In genomic region chr1:137279981-137280380, GRCm38 (mm10) we compare ENCODE assay signal across 26 mouse cellular contexts.
DNase-seq lines count a peak whose midpoint lies in the region; ATAC-seq and TF ChIP-seq lines count a peak whose summit lies in the region.
"Had no signal": no experiment of that assay in that cellular context is flagged by ENCODE, and none has a peak within 500 bp of the region (broad histone marks: within the 10 kb centered on the region; RNA-seq: fewer than 3 reads in every experiment).

No protein-coding gene starts in this region.

- WGBS in kidney, embryonic 15.5 days: 89% methylated on average over 2 of the region's 2 CpGs
- 49% methylated on average over 2 of the region's 2 CpGs for WGBS in lung, postnatal 0 days
- WGBS in stomach, embryonic 15.5 days: 71% methylated on average over 2 of the region's 2 CpGs
- 93% methylated on average over 2 of the region's 2 CpGs for WGBS in forebrain, embryonic 16.5 days

- no peaks in the 10 kb centered on the region for H3K9me3 ChIP-seq in kidney, embryonic 15.5 days (replicated peaks)
- H3K9me3 ChIP-seq in lung, postnatal 0 days (ENCODE audit: low read length): no peaks in the 10 kb centered on the region
- H3K9me3 ChIP-seq in stomach, embryonic 15.5 days: no peaks in the 10 kb centered on the region
- no peaks in the 10 kb centered on the region for H3K9me3 ChIP-seq in forebrain, embryonic 16.5 days (ENCODE audit: control insufficient read depth, low read length)
- H3K9me3 ChIP-seq: forebrain, embryonic 13.5 days; heart, embryonic 13.5 days had no signal

- no peaks in the 10 kb centered on the region for H3K27me3 ChIP-seq in kidney, embryonic 15.5 days
- no peaks in the 10 kb centered on the region for H3K27me3 ChIP-seq in lung, postnatal 0 days (replicated peaks; ENCODE audit: insufficient read depth, low read length)
- H3K27me3 ChIP-seq in stomach, embryonic 15.5 days (replicated peaks): no peaks in the 10 kb centered on the region
- H3K27me3 ChIP-seq in forebrain, embryonic 16.5 days (replicated peaks; ENCODE audit: control insufficient read depth, insufficient read depth, low read length): no peaks in the 10 kb centered on the region
- H3K27me3 ChIP-seq: CH12.LX; forebrain, embryonic 13.5 days; heart, embryonic 13.5 days had no signal

- 0 out of 2 replicates have a peak overlapping the region, but pooled peaks have one; percentile 22 for H3K27ac ChIP-seq in kidney, embryonic 15.5 days
- H3K27ac ChIP-seq in lung, postnatal 0 days (ENCODE audit: low read length): no peak overlapping the region
- H3K27ac ChIP-seq in stomach, embryonic 15.5 days: no peak overlapping the region
- H3K27ac ChIP-seq in forebrain, embryonic 16.5 days (ENCODE audit: low read length): no peak overlapping the region
- H3K27ac ChIP-seq: forebrain, embryonic 10.5 days; forebrain, embryonic 13.5 days; gastrocnemius, adult 2 months; heart, embryonic 13.5 days; hindbrain, embryonic 14.5 days; hindbrain, postnatal 0 days had no signal

- no peaks in the 10 kb centered on the region for H3K36me3 ChIP-seq in kidney, embryonic 15.5 days
- H3K36me3 ChIP-seq in lung, postnatal 0 days (ENCODE audit: insufficient read depth, low read length): no peaks in the 10 kb centered on the region
- H3K36me3 ChIP-seq in stomach, embryonic 15.5 days: no peaks in the 10 kb centered on the region
- no peaks in the 10 kb centered on the region for H3K36me3 ChIP-seq in forebrain, embryonic 16.5 days (ENCODE audit: control insufficient read depth, insufficient read depth)
- H3K36me3 ChIP-seq: forebrain, embryonic 10.5 days; G1E; heart, embryonic 13.5 days had no signal

- no peak for TF ChIP-seq EP300 in lung, postnatal 0 days (IDR thresholded peaks at IDR 0.05)

- no peak for ATAC-seq in kidney, embryonic 15.5 days (replicated peaks; ENCODE audit: low FRiP score)
- ATAC-seq in lung, postnatal 0 days: peak; percentile 50
- ATAC-seq in stomach, embryonic 15.5 days (ENCODE audit: insufficient read depth, low FRiP score, low read depth): peak; percentile 56; the same call in 1 of the 2 replicates
- no peak for ATAC-seq in forebrain, embryonic 16.5 days
- ATAC-seq: forebrain, embryonic 13.5 days; forebrain, postnatal 0 days; hindbrain, postnatal 0 days; Patski had no signal

- H3K4me2 ChIP-seq in kidney, embryonic 15.5 days: no peak overlapping the region
- no peak overlapping the region for H3K4me2 ChIP-seq in lung, postnatal 0 days (replicated peaks; ENCODE audit: low read depth, low read length)
- H3K4me2 ChIP-seq in stomach, embryonic 15.5 days: no peak overlapping the region
- H3K4me2 ChIP-seq in forebrain, embryonic 16.5 days (ENCODE audit: low read length): no peak overlapping the region
- H3K4me2 ChIP-seq: forebrain, embryonic 13.5 days; heart, embryonic 13.5 days; hindbrain, embryonic 14.5 days had no signal

- H3K9ac ChIP-seq in kidney, embryonic 15.5 days: no peak overlapping the region
- H3K9ac ChIP-seq in lung, postnatal 0 days (replicated peaks; ENCODE audit: low read depth): no peak overlapping the region
- no peak overlapping the region for H3K9ac ChIP-seq in stomach, embryonic 15.5 days
- no peak overlapping the region for H3K9ac ChIP-seq in forebrain, embryonic 16.5 days (replicated peaks; ENCODE audit: low read depth, low read length)
- H3K9ac ChIP-seq: forebrain, embryonic 13.5 days; forebrain, postnatal 0 days; heart, embryonic 13.5 days; hindbrain, embryonic 14.5 days had no signal

- DNase-seq in kidney, postnatal 25 days: no peak
- no peak for DNase-seq in lung, postnatal 0 days (ENCODE audit: low spot score)
- DNase-seq in lung, postnatal 4 days: no peak
- DNase-seq: adrenal gland, postnatal 10 days; adrenal gland, postnatal 36 days; B cell, adult 2 months; cerebellum, adult 18-20 months; cerebellum, adult 9-10 months; cerebellum, postnatal 14 days; forebrain, postnatal 0 days; gastrocnemius, adult 2 months; gastrocnemius, postnatal 14 days; heart, adult 18-20 months; heart, postnatal 14 days; heart, postnatal 4 days had no signal

- H3K4me3 ChIP-seq in kidney, embryonic 15.5 days (replicated peaks): no peak overlapping the region
- H3K4me3 ChIP-seq in lung, postnatal 0 days (ENCODE audit: low read depth, low read length): no peak overlapping the region
- H3K4me3 ChIP-seq in stomach, embryonic 15.5 days (replicated peaks): no peak overlapping the region
- no peak overlapping the region for H3K4me3 ChIP-seq in forebrain, embryonic 16.5 days (replicated peaks; ENCODE audit: low read length)
- H3K4me3 ChIP-seq: forebrain, embryonic 10.5 days; forebrain, embryonic 13.5 days; gastrocnemius, adult 2 months; heart, embryonic 13.5 days had no signal

- H3K4me1 ChIP-seq in kidney, embryonic 15.5 days: no peaks in the 10 kb centered on the region
- H3K4me1 ChIP-seq in lung, postnatal 0 days (ENCODE audit: insufficient read depth, low read depth, low read length): no peaks in the 10 kb centered on the region; the same call in 1 of the 2 replicates
- H3K4me1 ChIP-seq in stomach, embryonic 15.5 days: no peaks in the 10 kb centered on the region
- H3K4me1 ChIP-seq in forebrain, embryonic 16.5 days (replicated peaks; ENCODE audit: control insufficient read depth, insufficient read depth, low read length): no peaks in the 10 kb centered on the region
- H3K4me1 ChIP-seq: forebrain, embryonic 13.5 days had no signal

- TF ChIP-seq CTCF in lung, postnatal 0 days (IDR thresholded peaks at IDR 0.05): no peak

Comparison
In these comparisons a context has a peak if more than half of its experiments do, and no peak if none do; other contexts are left out.
1. ATAC-seq: peak in lung, postnatal 0 days (single experiment) and stomach, embryonic 15.5 days (single experiment); none in kidney, embryonic 15.5 days (single experiment) and forebrain, embryonic 16.5 days (single experiment).